Mouse (Mus musculus): ENCODE measurements around the gene BC029722. TPM values are rescaled to one million over a fixed set of nuclear protein-coding genes. Genes with fewer than 3 reads are reported as not detected.

Gene BC029722
- total and polyA plus RNA-seq, 3 experiments = 12.4 to 33.8 (median 22.7) TPM

GRCm38 (mm10) chr2:155774261-155774926 lies 44.8 kb downstream of the BC029722 start:
- H3K4me2 ChIP-seq (ENCODE audit: insufficient read depth, low read depth, poor library complexity, severe bottlenecking) = no peak overlapping the region
- no peaks in the 10 kb centered on the region for H3K79me2 ChIP-seq (replicated peaks; ENCODE audit: control insufficient read depth, extremely low read depth, insufficient read depth, poor library complexity, severe bottlenecking)
- H3K27me3 ChIP-seq (replicated peaks) = peaks cover 74% of the 10 kb centered on the region
- no peaks in the 10 kb centered on the region for H3K36me3 ChIP-seq (replicated peaks in 1 of 2; ENCODE audit: control insufficient read depth in 1 of 2, insufficient read depth in 1 of 2, low read length in 1 of 2)
- no peak for DNase-seq (ENCODE audit: extremely low read depth)
- no peak for TF ChIP-seq MEF2A (IDR thresholded peaks at IDR 0.05; ENCODE audit: borderline replicate concordance, low read depth, low read length)
- no peak for TF ChIP-seq BHLHE40 (IDR thresholded peaks at IDR 0.05; ENCODE audit: low read depth, low read length)
- TF ChIP-seq USF1 (IDR thresholded peaks at IDR 0.05; ENCODE audit: low read depth, low read length) = no peak
- dilution Hi-C loops (cut with MboI; ENCODE audit: extremely low pct_ligation_motif_present, extremely low pct_unique_long_range_greater_than_20kb, low sequenced_read_pairs) (no loop called here), in situ Hi-C loops (cut with MboI; ENCODE audit: low pct_ligation_motif_present, low pct_unique_long_range_greater_than_20kb, low sequenced_read_pairs) (loop anchor here (25.0 kb wide), 1 partner anchor 262 kb away; the partner anchor contains the start of genes Acss2 and Ggt7)
- H3K4me1 ChIP-seq (ENCODE audit: control insufficient read depth in 1 of 2, insufficient read depth in 2 of 2) = peaks cover 5 to 6% of the 10 kb centered on the region in 2 experiments
- no peak overlapping the region for H3K4me3 ChIP-seq (replicated peaks in 1 of 3; ENCODE audit: low read depth in 2 of 3, low read length in 2 of 3, poor library complexity in 1 of 3)
- peaks cover 5% of the 10 kb centered on the region for H3K9me3 ChIP-seq (replicated peaks; ENCODE audit: low read length)
- H3K9ac ChIP-seq (ENCODE audit: insufficient read depth, low read depth) = no peak overlapping the region
- no peak overlapping the region for H3K27ac ChIP-seq (ENCODE audit: insufficient read depth, low read depth)

- Histone ChIP-seq H3K4me1 (ENCODE audit: control insufficient read depth in 1 of 2, insufficient read depth in 2 of 2) (peaks cover 1 to 5% of the 10 kb centered on the region in 2 experiments), H3K4me3 (replicated peaks in 1 of 3; ENCODE audit: low read depth in 2 of 3, low read length in 2 of 3, poor library complexity in 1 of 3) (no peak overlapping the region), H3K9me3 (replicated peaks; ENCODE audit: low read length) (peaks cover 5% of the 10 kb centered on the region), H3K79me2 (replicated peaks; ENCODE audit: control insufficient read depth, extremely low read depth, insufficient read depth, poor library complexity, severe bottlenecking) (no peaks in the 10 kb centered on the region), H3K27ac (ENCODE audit: insufficient read depth, low read depth) (no peak overlapping the region), H3K9ac (ENCODE audit: insufficient read depth, low read depth) (no peak overlapping the region), H3K4me2 (ENCODE audit: insufficient read depth, low read depth, poor library complexity, severe bottlenecking) (no peak overlapping the region), H3K36me3 (replicated peaks in 1 of 2; ENCODE audit: control insufficient read depth in 1 of 2, insufficient read depth in 1 of 2, low read length in 1 of 2) (no peaks in the 10 kb centered on the region), H3K27me3 (replicated peaks) (peaks cover 82% of the 10 kb centered on the region)
- TF ChIP-seq CHD2 (IDR thresholded peaks at IDR 0.05; ENCODE audit: low read length) (no peak), ETS1 (conservative IDR thresholded peaks at IDR 0.05; ENCODE audit: low read depth, low read length) (no peak), CTCF (conservative IDR thresholded peaks at IDR 0.05 in 1 of 2, IDR thresholded peaks at IDR 0.05 in 1 of 2; ENCODE audit: low read depth in 2 of 2, low read length in 2 of 2) (no peak), MEF2A (IDR thresholded peaks at IDR 0.05; ENCODE audit: borderline replicate concordance, low read depth, low read length) (no peak), ZC3H11A (IDR thresholded peaks at IDR 0.05; ENCODE audit: low read depth, low read length) (no peak), SMC3 (IDR thresholded peaks at IDR 0.05; ENCODE audit: low read depth, low read length) (no peak), CHD1 (IDR thresholded peaks at IDR 0.05; ENCODE audit: low read depth, low read length) (no peak), TCF12 (IDR thresholded peaks at IDR 0.05; ENCODE audit: low read depth, low read length) (no peak), ZKSCAN1 (IDR thresholded peaks at IDR 0.05; ENCODE audit: borderline replicate concordance, low read depth, low read length) (no peak), POLR2AphosphoS2 (IDR thresholded peaks at IDR 0.05; ENCODE audit: low read depth, low read length) (no peak), JUN (IDR thresholded peaks at IDR 0.05; ENCODE audit: insufficient read depth, low read depth, low read length) (no peak), MAZ (IDR thresholded peaks at IDR 0.05; ENCODE audit: low read depth, low read length) (no peak)
- dilution Hi-C loops (cut with MboI; ENCODE audit: extremely low pct_ligation_motif_present, extremely low pct_unique_long_range_greater_than_20kb, low sequenced_read_pairs) = no loop called here
- DNase-seq (ENCODE audit: extremely low read depth) = no peak
- in situ Hi-C loops (cut with MboI; ENCODE audit: low pct_ligation_motif_present, low pct_unique_long_range_greater_than_20kb, low sequenced_read_pairs) = loop anchor here (25.0 kb wide), 1 partner anchor 261 kb away; the partner anchor contains the start of genes Acss2 and Ggt7
These were observed 45.6 kb downstream of the BC029722 start for GRCm38 (mm10) chr2:155773664-155774063.

Other genes with a start within 250 kb of the BC029722 start
- 16.8 and 17.3 TPM in 2 replicates for gene Gss, start 226.6 kb downstream of the BC029722 start, total RNA-seq (2012; rRNA removed)
- 20.1 and 21.9 TPM in 2 replicates for gene Gss, start 226.6 kb downstream of the BC029722 start, total RNA-seq (2014; rRNA removed)
- 18.0 and 20.6 TPM in 2 replicates for gene Gss, start 226.6 kb downstream of the BC029722 start, polyA plus RNA-seq (2012; ENCODE audit: insufficient read length, low read depth)
- gene Myh7b, start 208.2 kb downstream of the BC029722 start, total RNA-seq (2012; rRNA removed) = under 0.01 and 0.51 TPM in 2 replicates
- gene Myh7b, start 208.2 kb downstream of the BC029722 start, total RNA-seq (2014; rRNA removed) = 0.43 TPM in 1 of 2 replicates, not detected in the other
- not detected in 2 replicates for gene Myh7b, start 208.2 kb downstream of the BC029722 start, polyA plus RNA-seq (2012; ENCODE audit: insufficient read length, low read depth)
- gene Trpc4ap, start 127.0 kb downstream of the BC029722 start, total RNA-seq (2012; rRNA removed) = 49.1 and 52.8 TPM in 2 replicates
- 53.7 and 55.8 TPM in 2 replicates for gene Trpc4ap, start 127.0 kb downstream of the BC029722 start, total RNA-seq (2014; rRNA removed)
- 73.3 and 105 TPM in 2 replicates for gene Trpc4ap, start 127.0 kb downstream of the BC029722 start, polyA plus RNA-seq (2012; ENCODE audit: insufficient read length, low read depth)
- 69.3 and 71.8 TPM in 2 replicates for gene Edem2, start 90.0 kb downstream of the BC029722 start, total RNA-seq (2012; rRNA removed)
- gene Edem2, start 90.0 kb downstream of the BC029722 start, total RNA-seq (2014; rRNA removed) = 48.7 and 53.1 TPM in 2 replicates
- gene Edem2, start 90.0 kb downstream of the BC029722 start, polyA plus RNA-seq (2012; ENCODE audit: insufficient read length, low read depth) = 38.5 and 42.5 TPM in 2 replicates
- gene Gm17581, start 83.6 kb downstream of the BC029722 start, total RNA-seq (2012; rRNA removed) = not detected in 2 replicates
- gene Gm17581, start 83.6 kb downstream of the BC029722 start, total RNA-seq (2014; rRNA removed) = not detected in 2 replicates
- not detected in 2 replicates for gene Gm17581, start 83.6 kb downstream of the BC029722 start, polyA plus RNA-seq (2012; ENCODE audit: insufficient read length, low read depth)
- 1.4 and 2.8 TPM in 2 replicates for gene Procr, start 68.3 kb downstream of the BC029722 start, total RNA-seq (2012; rRNA removed)
- not detected in 2 replicates for gene Procr, start 68.3 kb downstream of the BC029722 start, total RNA-seq (2014; rRNA removed)
- gene Procr, start 68.3 kb downstream of the BC029722 start, polyA plus RNA-seq (2012; ENCODE audit: insufficient read length, low read depth) = 0.14 and 0.20 TPM in 2 replicates
- gene Mmp24, start 44.1 kb downstream of the BC029722 start, total RNA-seq (2012; rRNA removed) = 0.38 and 0.42 TPM in 2 replicates
- gene Mmp24, start 44.1 kb downstream of the BC029722 start, total RNA-seq (2014; rRNA removed) = not detected in 2 replicates
- gene Mmp24, start 44.1 kb downstream of the BC029722 start, polyA plus RNA-seq (2012; ENCODE audit: insufficient read length, low read depth) = 0.07 TPM in 1 of 2 replicates, not detected in the other
- gene Eif6, start 7.5 kb upstream of the BC029722 start, total RNA-seq (2012; rRNA removed) = 289 and 331 TPM in 2 replicates
- 211 and 220 TPM in 2 replicates for gene Eif6, start 7.5 kb upstream of the BC029722 start, total RNA-seq (2014; rRNA removed)
- gene Eif6, start 7.5 kb upstream of the BC029722 start, polyA plus RNA-seq (2012; ENCODE audit: insufficient read length, low read depth) = 453 and 463 TPM in 2 replicates
- gene Fam83c, start 15.4 kb upstream of the BC029722 start, total RNA-seq (2012; rRNA removed) = 0.04 and 0.08 TPM in 2 replicates
- gene Fam83c, start 15.4 kb upstream of the BC029722 start, total RNA-seq (2014; rRNA removed) = not detected in 2 replicates
- 0.08 and 0.09 TPM in 2 replicates for gene Fam83c, start 15.4 kb upstream of the BC029722 start, polyA plus RNA-seq (2012; ENCODE audit: insufficient read length, low read depth)
- 49.8 and 60.4 TPM in 2 replicates for gene Uqcc1, start 110.9 kb upstream of the BC029722 start, total RNA-seq (2012; rRNA removed)
- gene Uqcc1, start 110.9 kb upstream of the BC029722 start, total RNA-seq (2014; rRNA removed) = 55.2 and 66.8 TPM in 2 replicates
- 35.3 and 43.3 TPM in 2 replicates for gene Uqcc1, start 110.9 kb upstream of the BC029722 start, polyA plus RNA-seq (2012; ENCODE audit: insufficient read length, low read depth)
- gene Gm15557, start 121.3 kb upstream of the BC029722 start, total RNA-seq (2012; rRNA removed) = not detected in 2 replicates
- not detected in 2 replicates for gene Gm15557, start 121.3 kb upstream of the BC029722 start, total RNA-seq (2014; rRNA removed)
- not detected in 2 replicates for gene Gm15557, start 121.3 kb upstream of the BC029722 start, polyA plus RNA-seq (2012; ENCODE audit: insufficient read length, low read depth)
- gene Gdf5, start 125.9 kb upstream of the BC029722 start, total RNA-seq (2012; rRNA removed) = not detected in 2 replicates
- not detected in 2 replicates for gene Gdf5, start 125.9 kb upstream of the BC029722 start, total RNA-seq (2014; rRNA removed)
- not detected in 2 replicates for gene Gdf5, start 125.9 kb upstream of the BC029722 start, polyA plus RNA-seq (2012; ENCODE audit: insufficient read length, low read depth)
- gene Cep250, start 137.0 kb upstream of the BC029722 start, total RNA-seq (2012; rRNA removed) = 29.1 and 31.4 TPM in 2 replicates
- gene Cep250, start 137.0 kb upstream of the BC029722 start, total RNA-seq (2014; rRNA removed) = 13.5 and 17.7 TPM in 2 replicates
- 25.8 and 26.3 TPM in 2 replicates for gene Cep250, start 137.0 kb upstream of the BC029722 start, polyA plus RNA-seq (2012; ENCODE audit: insufficient read length, low read depth)
- gene 6430550D23Rik, start 188.6 kb upstream of the BC029722 start, total RNA-seq (2012; rRNA removed) = 1.1 and 1.4 TPM in 2 replicates
- gene 6430550D23Rik, start 188.6 kb upstream of the BC029722 start, total RNA-seq (2014; rRNA removed) = 0.78 and 1.1 TPM in 2 replicates
- gene 6430550D23Rik, start 188.6 kb upstream of the BC029722 start, polyA plus RNA-seq (2012; ENCODE audit: insufficient read length, low read depth) = 0.81 and 1.7 TPM in 2 replicates
- 132 and 136 TPM in 2 replicates for gene Ergic3, start 188.6 kb upstream of the BC029722 start, total RNA-seq (2012; rRNA removed)
- gene Ergic3, start 188.6 kb upstream of the BC029722 start, total RNA-seq (2014; rRNA removed) = 51.6 and 53.0 TPM in 2 replicates
- 146 and 163 TPM in 2 replicates for gene Ergic3, start 188.6 kb upstream of the BC029722 start, polyA plus RNA-seq (2012; ENCODE audit: insufficient read length, low read depth)
- not detected in 2 replicates for gene Fer1l4, start 233.5 kb upstream of the BC029722 start, total RNA-seq (2012; rRNA removed)
- not detected in 2 replicates for gene Fer1l4, start 233.5 kb upstream of the BC029722 start, total RNA-seq (2014; rRNA removed)
- gene Fer1l4, start 233.5 kb upstream of the BC029722 start, polyA plus RNA-seq (2012; ENCODE audit: insufficient read length, low read depth) = not detected in 2 replicates
- 3.1 and 3.6 TPM in 2 replicates for gene Spag4, start 245.7 kb upstream of the BC029722 start, total RNA-seq (2012; rRNA removed)
- 2.2 and 3.0 TPM in 2 replicates for gene Spag4, start 245.7 kb upstream of the BC029722 start, total RNA-seq (2014; rRNA removed)
- gene Spag4, start 245.7 kb upstream of the BC029722 start, polyA plus RNA-seq (2012; ENCODE audit: insufficient read length, low read depth) = 2.6 and 2.9 TPM in 2 replicates

All from CH12.LX (cell line).